Comparison of ENCODE assay signal across 8 mouse cellular contexts in genomic region chr2:121954971-121955656, GRCm38 (mm10). TPM values are rescaled to one million over a fixed set of nuclear protein-coding genes. Genes with fewer than 3 reads are reported as not detected.
DNase-seq lines count a peak whose midpoint lies in the region; ATAC-seq lines count a peak whose summit lies in the region.

No protein-coding gene starts in this region.

- H3K27ac ChIP-seq in hindbrain, embryonic 14.5 days: peak overlapping the region; percentile 91

- no peaks in the 10 kb centered on the region for H3K9me3 ChIP-seq in megakaryocyte, embryonic 14.5 days
- no peaks in the 10 kb centered on the region for H3K9me3 ChIP-seq in hindbrain, embryonic 14.5 days (ENCODE audit: control insufficient read depth, low read length)

- ATAC-seq in megakaryocyte, adult 5-6 weeks (ENCODE audit: poor library complexity, severe bottlenecking): no peak
- ATAC-seq in hindbrain, embryonic 14.5 days (ENCODE audit: low FRiP score): no peak
- 0 out of 2 replicates have a peak, but pooled peaks have one; percentile 6 for ATAC-seq in megakaryocyte progenitor cell, adult 5-6 weeks (replicated peaks; ENCODE audit: poor library complexity)

- peak overlapping the region; percentile 97 for H3K9ac ChIP-seq in hindbrain, embryonic 14.5 days

- no peaks in the 10 kb centered on the region for H3K27me3 ChIP-seq in megakaryocyte, embryonic 14.5 days (replicated peaks)
- H3K27me3 ChIP-seq in hindbrain, embryonic 14.5 days (ENCODE audit: control insufficient read depth, insufficient read depth, low read length): no peaks in the 10 kb centered on the region

- H3K4me2 ChIP-seq in hindbrain, embryonic 14.5 days (replicated peaks): peak overlapping the region; percentile 91

- H3K4me1 ChIP-seq in megakaryocyte, embryonic 14.5 days: peaks cover 25% of the 10 kb centered on the region
- H3K4me1 ChIP-seq in hindbrain, embryonic 14.5 days (replicated peaks; ENCODE audit: control insufficient read depth, insufficient read depth, low read length): peaks cover 22% of the 10 kb centered on the region

- intact Hi-C loops in left cerebral cortex, postnatal 4 days (cut with DNase I): no loop called here

- H3K4me3 ChIP-seq in megakaryocyte, embryonic 14.5 days (replicated peaks): peak overlapping the region; percentile 99
- H3K4me3 ChIP-seq in hindbrain, embryonic 14.5 days (replicated peaks; ENCODE audit: low read length): peak overlapping the region; percentile 96

- DNase-seq in embryo, embryonic 10.5 days (ENCODE audit: low spot score): peak; percentile 36
- no peak for DNase-seq in hindbrain, embryonic 14.5 days (ENCODE audit: low spot score)
- DNase-seq in adrenal gland, adult 18-20 months (ENCODE audit: low spot score in 2 of 2): no peak
- DNase-seq in left cerebral cortex, postnatal 4 days: no peak
- DNase-seq in testis, postnatal 10 days (ENCODE audit: low spot score): no peak

- WGBS in hindbrain, embryonic 14.5 days: 23% methylated on average over 10 of the region's 10 CpGs

- H3K36me3 ChIP-seq in megakaryocyte, embryonic 14.5 days (replicated peaks; ENCODE audit: low read length): peaks cover 7% of the 10 kb centered on the region
- peaks cover 6% of the 10 kb centered on the region; the same call in 1 of the 2 replicates for H3K36me3 ChIP-seq in hindbrain, embryonic 14.5 days (replicated peaks; ENCODE audit: control insufficient read depth, insufficient read depth)

RNA-seq across cellular contexts. Expression of gene Ctdspl2, which starts 0.7 kb away (rescaled TPM):
- polyA plus RNA-seq in megakaryocyte, embryonic 14.5 days (2012; ENCODE audit: insufficient read depth, low replicate concordance): 0.40 TPM in 1 of 2 replicates, not detected in the other
- total RNA-seq in megakaryocyte, adult 5-6 weeks (2015): 41.3 and 44.9 TPM in 2 replicates
- total RNA-seq in megakaryocyte, adult 5-6 weeks (2017): 57.7 and 69.8 TPM in 2 replicates
- polyA plus RNA-seq in hindbrain, embryonic 14.5 days (2014; fragmentation: Nextera tagmentation; extraction: Ambion mirVana): 34.5 and 35.5 TPM in 2 replicates
- 47.7 and 57.0 TPM in 2 replicates for total RNA-seq in megakaryocyte progenitor cell, adult 5-6 weeks (2015)
- total RNA-seq in megakaryocyte progenitor cell, adult 5-6 weeks (2017): 60.0 and 79.7 TPM in 2 replicates
- 10 to 100 TPM; 19.8 to 25.4 TPM for total RNA-seq in adrenal gland, adult 18-20 months (2021)
- 10 to 100 TPM; 46.1 to 57.0 TPM for total RNA-seq in left cerebral cortex, postnatal 4 days (2021)

RNA-seq across cellular contexts. Expression of gene Mageb3, which starts 0.8 kb away (rescaled TPM):
- not detected in 2 replicates for polyA plus RNA-seq in megakaryocyte, embryonic 14.5 days (2012; ENCODE audit: insufficient read depth, low replicate concordance)
- 0.07 and 0.18 TPM in 2 replicates for total RNA-seq in megakaryocyte, adult 5-6 weeks (2015)
- total RNA-seq in megakaryocyte, adult 5-6 weeks (2017): 0.11 and 0.41 TPM in 2 replicates
- polyA plus RNA-seq in hindbrain, embryonic 14.5 days (2014; fragmentation: Nextera tagmentation; extraction: Ambion mirVana): 0.31 and 0.43 TPM in 2 replicates
- total RNA-seq in megakaryocyte progenitor cell, adult 5-6 weeks (2015): 0.20 and 0.42 TPM in 2 replicates
- 0.81 and 0.87 TPM in 2 replicates for total RNA-seq in megakaryocyte progenitor cell, adult 5-6 weeks (2017)
- total RNA-seq in adrenal gland, adult 18-20 months (2021): not detected
- under 1 TPM; 0.44 to 0.68 TPM for total RNA-seq in left cerebral cortex, postnatal 4 days (2021)
